Mouse (Mus musculus): ENCODE results near the gene Col5a1. TPM values are rescaled to one million over a fixed set of nuclear protein-coding genes. Genes with fewer than 3 reads are reported as not detected.
A peak's percentile ranks its signal among the peaks of the same experiment; 100 is the strongest.

Col5a1 gene
- polyA plus RNA-seq, 1 experiment from 2014 or later = 8.5 TPM

DNA sequence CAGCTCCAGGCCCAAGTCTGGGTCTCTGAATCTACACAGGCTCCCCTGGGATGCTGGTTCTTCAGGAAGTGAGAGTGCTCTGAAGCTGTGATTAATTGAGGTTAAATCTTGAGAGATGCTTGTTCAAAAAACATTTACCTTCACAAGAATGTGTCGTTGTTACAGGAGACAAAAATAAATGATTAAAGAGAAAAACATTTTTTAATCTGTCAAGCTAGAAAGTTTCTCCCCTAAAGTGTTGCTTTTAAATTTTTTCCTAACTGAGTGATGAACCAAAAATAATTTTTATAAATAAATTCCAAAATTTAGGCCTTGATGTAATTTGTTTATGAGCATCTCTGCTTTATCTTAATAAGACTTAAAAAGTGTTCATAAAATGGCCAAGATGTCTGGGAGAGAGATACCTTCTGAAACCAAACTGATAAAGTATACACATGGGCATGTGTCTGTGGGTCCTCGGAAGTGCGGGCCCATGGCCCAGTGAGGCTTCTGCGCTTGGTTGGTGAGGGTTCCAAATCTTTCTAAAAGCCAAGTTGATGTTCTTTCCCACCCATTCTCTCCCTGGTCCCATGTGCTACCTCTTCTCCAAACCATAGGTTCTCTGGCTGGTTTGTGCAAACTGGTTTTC, 177.6 kb downstream of the Col5a1 start:
- Histone ChIP-seq H3K9me3 (ENCODE audit: control insufficient read depth, low read length) (no peaks in the 10 kb centered on the region), H3K27ac (replicated peaks; ENCODE audit: low read depth, low read length) (no peak overlapping the region), H3K4me1 (ENCODE audit: control insufficient read depth, insufficient read depth, low read length) (no peaks in the 10 kb centered on the region), H3K27me3 (ENCODE audit: control insufficient read depth, insufficient read depth, low read length) (no peaks in the 10 kb centered on the region), H3K4me2 (ENCODE audit: low read length) (no peak overlapping the region), H3K9ac (replicated peaks; ENCODE audit: low read length) (no peak overlapping the region), H3K36me3 (ENCODE audit: control insufficient read depth, insufficient read depth, low read length) (no peaks in the 10 kb centered on the region), H3K4me3 (replicated peaks; ENCODE audit: low read depth, low read length) (no peak overlapping the region)
- DNase-seq = no peak
- 95% methylated on average over 4 of the region's 4 CpGs for WGBS
- no peak for ATAC-seq (ENCODE audit: low FRiP score, low TSS enrichment)

GRCm38 (mm10) chr2:28064339-28065080, 178.3 kb downstream of the Col5a1 start:
- H3K4me3 ChIP-seq (replicated peaks; ENCODE audit: low read depth, low read length) = no peak overlapping the region
- no peak for ATAC-seq (ENCODE audit: low FRiP score, low TSS enrichment)

DNA sequence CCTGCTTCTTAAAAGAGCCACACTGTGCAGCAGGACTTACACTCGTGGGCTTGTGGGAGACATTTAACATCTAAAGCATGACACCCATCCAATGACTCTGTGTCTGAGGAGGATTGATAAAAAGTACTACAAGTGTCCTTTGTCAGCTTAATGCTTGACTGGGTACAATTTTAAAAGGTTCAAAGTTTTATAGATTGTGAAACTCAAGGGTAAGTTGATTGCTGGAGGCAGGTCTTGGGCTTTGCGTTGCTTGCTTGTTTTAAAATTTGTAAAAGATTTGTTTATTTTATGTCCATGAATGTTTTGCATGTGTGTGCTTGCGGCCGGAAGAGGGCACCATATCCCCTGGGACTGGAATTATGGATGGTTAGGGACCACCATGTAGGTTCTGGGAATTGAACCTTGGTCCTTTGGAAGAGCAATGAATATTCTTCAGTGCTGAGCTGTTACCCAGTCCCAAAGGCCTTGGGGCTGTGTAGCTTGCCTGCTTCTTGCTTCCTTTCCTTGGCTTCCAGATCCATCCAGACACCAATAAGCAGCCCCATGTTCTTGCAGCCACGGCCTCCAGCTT, 178.9 kb downstream of the Col5a1 start:
- Histone ChIP-seq H3K27ac (replicated peaks; ENCODE audit: low read depth, low read length) (no peak overlapping the region), H3K9ac (replicated peaks; ENCODE audit: low read length) (no peak overlapping the region), H3K4me3 (replicated peaks; ENCODE audit: low read depth, low read length) (no peak overlapping the region), H3K4me1 (ENCODE audit: control insufficient read depth, insufficient read depth, low read length) (no peaks in the 10 kb centered on the region), H3K4me2 (ENCODE audit: low read length) (no peak overlapping the region), H3K27me3 (ENCODE audit: control insufficient read depth, insufficient read depth, low read length) (no peaks in the 10 kb centered on the region), H3K9me3 (ENCODE audit: control insufficient read depth, low read length) (no peaks in the 10 kb centered on the region), H3K36me3 (ENCODE audit: control insufficient read depth, insufficient read depth, low read length) (no peaks in the 10 kb centered on the region)
- ATAC-seq (ENCODE audit: low FRiP score, low TSS enrichment) (no peak), DNase-seq (no peak)
- WGBS = 87% methylated on average over 5 of the region's 5 CpGs

More at GRCm38 (mm10) chr2:28064339-28065080, 178.3 kb downstream of the Col5a1 start:
- Histone ChIP-seq H3K27me3 (ENCODE audit: control insufficient read depth, insufficient read depth, low read length) (no peaks in the 10 kb centered on the region), H3K4me1 (ENCODE audit: control insufficient read depth, insufficient read depth, low read length) (no peaks in the 10 kb centered on the region), H3K9me3 (ENCODE audit: control insufficient read depth, low read length) (no peaks in the 10 kb centered on the region), H3K9ac (replicated peaks; ENCODE audit: low read length) (no peak overlapping the region), H3K27ac (replicated peaks; ENCODE audit: low read depth, low read length) (no peak overlapping the region), H3K36me3 (ENCODE audit: control insufficient read depth, insufficient read depth, low read length) (no peaks in the 10 kb centered on the region), H3K4me2 (ENCODE audit: low read length) (no peak overlapping the region)
- no peak for DNase-seq
- 86% methylated on average over 7 of the region's 7 CpGs for WGBS

GRCm38 (mm10) chr2:28066686-28067085, 180.5 kb downstream of the Col5a1 start:
- H3K27me3 ChIP-seq (ENCODE audit: control insufficient read depth, insufficient read depth, low read length) = no peaks in the 10 kb centered on the region
- no peak overlapping the region for H3K4me2 ChIP-seq (ENCODE audit: low read length)
- H3K9me3 ChIP-seq (ENCODE audit: control insufficient read depth, low read length) = no peaks in the 10 kb centered on the region
- no peak for ATAC-seq (ENCODE audit: low FRiP score, low TSS enrichment)
- no peak overlapping the region for H3K4me3 ChIP-seq (replicated peaks; ENCODE audit: low read depth, low read length)
- WGBS = 75% methylated on average over 5 of the region's 5 CpGs
- no peaks in the 10 kb centered on the region for H3K36me3 ChIP-seq (ENCODE audit: control insufficient read depth, insufficient read depth, low read length)
- H3K27ac ChIP-seq (replicated peaks; ENCODE audit: low read depth, low read length) = 0 out of 2 replicates have a peak overlapping the region, but pooled peaks have one; percentile 2
- no peak overlapping the region for H3K9ac ChIP-seq (replicated peaks; ENCODE audit: low read length)
- H3K4me1 ChIP-seq (ENCODE audit: control insufficient read depth, insufficient read depth, low read length) = no peaks in the 10 kb centered on the region
- DNase-seq = no peak

DNA sequence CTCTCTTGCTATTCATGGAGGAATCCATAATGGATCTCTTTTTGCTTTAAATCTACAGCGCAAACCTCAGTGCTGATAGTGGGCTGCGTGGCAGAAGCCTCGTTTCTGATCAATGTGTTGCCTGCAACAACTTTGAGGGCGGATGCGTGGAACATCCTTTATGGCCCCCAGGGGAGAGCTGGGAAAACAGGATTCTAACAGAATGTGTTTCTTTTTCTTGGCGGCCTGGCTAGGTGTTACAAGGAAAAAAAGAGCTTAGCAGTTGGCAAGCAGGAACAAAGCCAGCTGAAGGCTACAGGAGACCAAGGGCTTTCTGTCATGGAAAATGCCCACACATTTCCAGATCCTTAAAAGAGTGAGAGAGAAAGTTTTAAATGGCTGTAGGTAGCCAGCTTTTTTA, 180.9 kb downstream of the Col5a1 start:
- ATAC-seq (ENCODE audit: low FRiP score, low TSS enrichment) = no peak
- WGBS = 66% methylated on average over 6 of the region's 6 CpGs

GRCm38 (mm10) chr2:28067821-28068536, 181.8 kb downstream of the Col5a1 start:
- H3K36me3 ChIP-seq (ENCODE audit: control insufficient read depth, insufficient read depth, low read length) = no peaks in the 10 kb centered on the region
- H3K4me3 ChIP-seq (replicated peaks; ENCODE audit: low read depth, low read length) = no peak overlapping the region
- DNase-seq (no peak), ATAC-seq (ENCODE audit: low FRiP score, low TSS enrichment) (no peak; the same call in none of the 2 replicates)
- 0 out of 2 replicates have a peak overlapping the region, but pooled peaks have one; percentile 0 for H3K27ac ChIP-seq (replicated peaks; ENCODE audit: low read depth, low read length)
- H3K9ac ChIP-seq (replicated peaks; ENCODE audit: low read length) = no peak overlapping the region
- no peaks in the 10 kb centered on the region for H3K27me3 ChIP-seq (ENCODE audit: control insufficient read depth, insufficient read depth, low read length)
- no peaks in the 10 kb centered on the region for H3K9me3 ChIP-seq (ENCODE audit: control insufficient read depth, low read length)
- no peak overlapping the region for H3K4me2 ChIP-seq (ENCODE audit: low read length)
- H3K4me1 ChIP-seq (ENCODE audit: control insufficient read depth, insufficient read depth, low read length) = no peaks in the 10 kb centered on the region
- 67% methylated on average over 2 of the region's 2 CpGs for WGBS

More for the DNA sequence above, 180.9 kb downstream of the Col5a1 start:
- Histone ChIP-seq H3K27me3 (ENCODE audit: control insufficient read depth, insufficient read depth, low read length) (no peaks in the 10 kb centered on the region), H3K4me3 (replicated peaks; ENCODE audit: low read depth, low read length) (no peak overlapping the region), H3K4me1 (ENCODE audit: control insufficient read depth, insufficient read depth, low read length) (no peaks in the 10 kb centered on the region), H3K27ac (replicated peaks; ENCODE audit: low read depth, low read length) (0 out of 2 replicates have a peak overlapping the region, but pooled peaks have one; percentile 2), H3K36me3 (ENCODE audit: control insufficient read depth, insufficient read depth, low read length) (no peaks in the 10 kb centered on the region), H3K9me3 (ENCODE audit: control insufficient read depth, low read length) (no peaks in the 10 kb centered on the region), H3K4me2 (ENCODE audit: low read length) (no peak overlapping the region), H3K9ac (replicated peaks; ENCODE audit: low read length) (no peak overlapping the region)
- DNase-seq = peak; percentile 43

DNA sequence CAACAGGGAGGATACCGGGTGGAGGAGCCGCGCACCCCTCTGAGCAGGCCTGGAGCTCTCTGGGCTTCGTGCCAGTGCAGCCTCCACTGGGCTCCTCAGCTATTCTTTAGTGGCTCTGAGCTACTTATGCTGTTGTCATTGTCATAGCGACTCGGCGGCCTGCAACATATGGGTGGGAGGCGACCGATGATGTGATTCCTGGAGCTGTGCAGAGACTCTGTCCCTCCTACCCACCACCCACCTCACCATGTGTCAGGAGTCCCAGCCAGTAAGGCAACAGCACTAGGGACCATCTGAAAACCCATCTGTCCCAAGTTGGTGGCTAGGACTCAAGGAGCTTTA, 182.3 kb downstream of the Col5a1 start:
- H3K4me1 ChIP-seq (ENCODE audit: control insufficient read depth, insufficient read depth, low read length) = no peaks in the 10 kb centered on the region
- peak overlapping the region; percentile 37; the same call in 1 of the 2 replicates for H3K27ac ChIP-seq (replicated peaks; ENCODE audit: low read depth, low read length)
- peak; percentile 68 for ATAC-seq (ENCODE audit: low FRiP score, low TSS enrichment)
- no peak overlapping the region for H3K4me2 ChIP-seq (ENCODE audit: low read length)
- no peak overlapping the region for H3K9ac ChIP-seq (replicated peaks; ENCODE audit: low read length)
- peak; percentile 68 for DNase-seq
- no peaks in the 10 kb centered on the region for H3K27me3 ChIP-seq (ENCODE audit: control insufficient read depth, insufficient read depth, low read length)
- H3K36me3 ChIP-seq (ENCODE audit: control insufficient read depth, insufficient read depth, low read length) = no peaks in the 10 kb centered on the region
- no peak overlapping the region for H3K4me3 ChIP-seq (replicated peaks; ENCODE audit: low read depth, low read length)
- 49% methylated on average over 9 of the region's 9 CpGs for WGBS
- H3K9me3 ChIP-seq (ENCODE audit: control insufficient read depth, low read length) = no peaks in the 10 kb centered on the region

DNA sequence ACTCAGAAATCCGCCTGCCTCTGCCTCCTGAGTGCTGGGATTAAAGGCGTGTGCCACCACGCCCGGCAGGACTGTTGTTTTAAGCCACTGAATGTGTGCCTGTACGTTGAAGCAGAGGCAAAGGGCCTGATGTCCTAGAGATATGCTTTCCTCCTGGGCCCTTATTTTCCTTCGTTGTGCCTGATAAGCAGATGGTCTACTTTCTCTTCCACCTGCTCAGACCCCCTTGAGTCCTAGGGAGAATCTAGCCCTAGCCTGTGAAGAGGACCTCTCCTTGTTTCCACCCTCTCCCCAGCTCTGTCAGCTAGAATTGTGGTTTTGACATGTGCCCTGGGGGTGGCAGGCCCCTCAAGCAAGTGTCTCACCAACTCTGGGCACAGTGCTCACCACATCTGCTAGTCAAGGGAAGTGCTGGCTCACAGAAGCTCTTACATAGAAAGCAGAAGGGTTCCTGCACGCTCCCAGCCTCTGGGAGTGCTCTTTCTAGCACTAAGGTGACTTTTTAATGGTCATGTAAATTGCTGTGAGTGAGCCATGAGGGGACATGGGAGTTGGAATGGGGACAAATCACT, 189.5 kb downstream of the Col5a1 start:
- Histone ChIP-seq H3K4me2 (ENCODE audit: low read length) (no peak overlapping the region), H3K27ac (replicated peaks; ENCODE audit: low read depth, low read length) (no peak overlapping the region), H3K4me1 (ENCODE audit: control insufficient read depth, insufficient read depth, low read length) (no peaks in the 10 kb centered on the region), H3K4me3 (replicated peaks; ENCODE audit: low read depth, low read length) (no peak overlapping the region), H3K27me3 (ENCODE audit: control insufficient read depth, insufficient read depth, low read length) (no peaks in the 10 kb centered on the region), H3K9ac (replicated peaks; ENCODE audit: low read length) (no peak overlapping the region), H3K9me3 (ENCODE audit: control insufficient read depth, low read length) (no peaks in the 10 kb centered on the region), H3K36me3 (ENCODE audit: control insufficient read depth, insufficient read depth, low read length) (no peaks in the 10 kb centered on the region)
- DNase-seq = no peak
- 85% methylated on average over 7 of the region's 7 CpGs for WGBS
- no peak for ATAC-seq (ENCODE audit: low FRiP score, low TSS enrichment)

Measured in midbrain, embryonic 14.5 days (tissue).